Comparison of ENCODE assay signal across 11 mouse cellular contexts in genomic region chr12:108869575-108869974, GRCm38 (mm10). TPM values are rescaled to one million over a fixed set of nuclear protein-coding genes. Genes with fewer than 3 reads are reported as not detected.
DNase-seq lines count a peak whose midpoint lies in the region; ATAC-seq and TF ChIP-seq lines count a peak whose summit lies in the region.
"Had no signal": no experiment of that assay in that cellular context is flagged by ENCODE, and none has a peak within 500 bp of the region (broad histone marks: within the 10 kb centered on the region; RNA-seq: fewer than 3 reads in every experiment).

No protein-coding gene starts in this region.

- H3K9ac ChIP-seq in heart, adult 2 months (ENCODE audit: low read depth, low read length): no peak overlapping the region
- no peak overlapping the region for H3K9ac ChIP-seq in midbrain, embryonic 11.5 days (ENCODE audit: low read length)
- H3K9ac ChIP-seq in midbrain, embryonic 16.5 days (ENCODE audit: low read depth, low read length): no peak overlapping the region
- no peak overlapping the region for H3K9ac ChIP-seq in forebrain, embryonic 12.5 days

- H3K4me1 ChIP-seq in heart, adult 2 months (ENCODE audit: control insufficient read depth, insufficient read depth, low read length): peaks cover 4% of the 10 kb centered on the region
- no peaks in the 10 kb centered on the region for H3K4me1 ChIP-seq in midbrain, embryonic 11.5 days (ENCODE audit: control insufficient read depth, insufficient read depth, low read length)
- no peaks in the 10 kb centered on the region for H3K4me1 ChIP-seq in midbrain, embryonic 16.5 days (ENCODE audit: control insufficient read depth, insufficient read depth, low read length)
- H3K4me1 ChIP-seq in forebrain, embryonic 12.5 days: no peaks in the 10 kb centered on the region

- no peak overlapping the region for H3K27ac ChIP-seq in heart, adult 2 months
- H3K27ac ChIP-seq in midbrain, embryonic 11.5 days (ENCODE audit: low read depth, low read length): no peak overlapping the region
- no peak overlapping the region for H3K27ac ChIP-seq in midbrain, embryonic 16.5 days (ENCODE audit: low read length)
- no peak overlapping the region for H3K27ac ChIP-seq in forebrain, embryonic 12.5 days
- H3K27ac ChIP-seq: macrophage had no signal

- TF ChIP-seq EP300 in heart, adult 2 months (IDR thresholded peaks at IDR 0.05; ENCODE audit: insufficient read depth, low read depth, low read length): no peak

- DNase-seq in heart, adult 2 months: no peak
- no peak for DNase-seq in heart, adult 9 months (ENCODE audit: low spot score in 2 of 2)
- DNase-seq in midbrain, embryonic 11.5 days (ENCODE audit: low spot score, missing footprints): peak; percentile 76
- peak; percentile 24 for DNase-seq in brain, adult 2 months (ENCODE audit: low read depth, low spot score)
- DNase-seq in thymus, postnatal 0 days (ENCODE audit: low spot score): peak; percentile 25
- no peak for DNase-seq in urinary bladder, postnatal 10 days (ENCODE audit: low spot score)
- DNase-seq: cerebellum, adult 8-10 months had no signal

- H3K27me3 ChIP-seq in heart, adult 2 months (ENCODE audit: control insufficient read depth, insufficient read depth, low read length): no peaks in the 10 kb centered on the region
- H3K27me3 ChIP-seq in midbrain, embryonic 11.5 days (ENCODE audit: control insufficient read depth, insufficient read depth, low read length): no peaks in the 10 kb centered on the region
- H3K27me3 ChIP-seq in midbrain, embryonic 16.5 days (ENCODE audit: control insufficient read depth, insufficient read depth, low read depth, low read length): no peaks in the 10 kb centered on the region
- H3K27me3 ChIP-seq in forebrain, embryonic 12.5 days: no peaks in the 10 kb centered on the region

- no peak overlapping the region for H3K4me3 ChIP-seq in heart, adult 2 months
- H3K4me3 ChIP-seq in midbrain, embryonic 11.5 days (ENCODE audit: low read depth, low read length): no peak overlapping the region
- no peak overlapping the region for H3K4me3 ChIP-seq in midbrain, embryonic 16.5 days (ENCODE audit: low read depth, low read length)
- H3K4me3 ChIP-seq in forebrain, embryonic 12.5 days (replicated peaks): no peak overlapping the region

- no peaks in the 10 kb centered on the region for H3K79me2 ChIP-seq in heart, adult 2 months (replicated peaks; ENCODE audit: control insufficient read depth, insufficient read depth, low read length)

- H3K9me3 ChIP-seq in midbrain, embryonic 11.5 days (ENCODE audit: control insufficient read depth, low read length): no peaks in the 10 kb centered on the region
- H3K9me3 ChIP-seq in midbrain, embryonic 16.5 days (replicated peaks; ENCODE audit: control insufficient read depth, low read length, poor library complexity, severe bottlenecking): no peaks in the 10 kb centered on the region
- H3K9me3 ChIP-seq in forebrain, embryonic 12.5 days: no peaks in the 10 kb centered on the region

- intact Hi-C loops in heart, adult 2 months (cut with DNase I): no loop called here

- TF ChIP-seq CTCF in heart, adult 2 months (IDR thresholded peaks at IDR 0.05): peak; percentile 53

- no peak overlapping the region for H3K4me2 ChIP-seq in midbrain, embryonic 11.5 days
- H3K4me2 ChIP-seq in midbrain, embryonic 16.5 days (ENCODE audit: low read length): no peak overlapping the region
- no peak overlapping the region for H3K4me2 ChIP-seq in forebrain, embryonic 12.5 days

- ATAC-seq in midbrain, embryonic 11.5 days (ENCODE audit: low FRiP score): no peak
- ATAC-seq in midbrain, embryonic 16.5 days: no peak
- ATAC-seq in forebrain, embryonic 12.5 days (ENCODE audit: low FRiP score): no peak

- no peak for TF ChIP-seq POLR2A in heart, adult 2 months (IDR thresholded peaks at IDR 0.05; ENCODE audit: insufficient read depth, low read depth, low read length)

- 81% methylated on average over 2 of the region's 2 CpGs for WGBS in heart, adult 2 months
- WGBS in midbrain, embryonic 11.5 days: 85% methylated on average over 2 of the region's 2 CpGs
- 84% methylated on average over 2 of the region's 2 CpGs for WGBS in midbrain, embryonic 16.5 days
- WGBS in forebrain, embryonic 12.5 days: 87% methylated on average over 2 of the region's 2 CpGs

- no peaks in the 10 kb centered on the region for H3K36me3 ChIP-seq in heart, adult 2 months (ENCODE audit: control insufficient read depth, insufficient read depth, low read length)
- peaks cover 38% of the 10 kb centered on the region for H3K36me3 ChIP-seq in midbrain, embryonic 11.5 days (ENCODE audit: control insufficient read depth, insufficient read depth, low read length)
- peaks cover 63% of the 10 kb centered on the region for H3K36me3 ChIP-seq in midbrain, embryonic 16.5 days (ENCODE audit: control insufficient read depth, insufficient read depth, low read length)
- H3K36me3 ChIP-seq in forebrain, embryonic 12.5 days (replicated peaks): peaks cover 88% of the 10 kb centered on the region

RNA-seq across cellular contexts. Expression of gene Wdr25, which starts 23.9 kb away (rescaled TPM):
- 1 to 10 TPM; 3.5 to 4.9 TPM for total RNA-seq in heart, adult 2 months (2021)
- 9.5 and 14.4 TPM in 2 replicates for polyA plus RNA-seq in heart, adult 2 months (2012; rRNA removed)
- 4.7 and 5.0 TPM in 2 replicates for polyA plus RNA-seq in midbrain, embryonic 11.5 days (2014; fragmentation: Nextera tagmentation; extraction: Ambion mirVana)
- polyA plus RNA-seq in midbrain, embryonic 16.5 days (2015; fragmentation: Nextera tagmentation; extraction: Ambion mirVana): 4.9 and 6.3 TPM in 2 replicates
- polyA plus RNA-seq in thymus, postnatal 0 days (2015; fragmentation: Nextera tagmentation; extraction: Ambion mirVana): 8.1 and 9.1 TPM in 2 replicates
- 7.2 and 7.6 TPM in 2 replicates for polyA plus RNA-seq in forebrain, embryonic 12.5 days (2016; fragmentation: Nextera tagmentation; extraction: Ambion mirVana)

RNA-seq across cellular contexts. Expression of gene Wars, which starts 24.4 kb away (rescaled TPM):
- total RNA-seq in heart, adult 2 months (2021): 10 to 100 TPM; 29.8 to 42.4 TPM
- 43.6 and 60.2 TPM in 2 replicates for polyA plus RNA-seq in heart, adult 2 months (2012; rRNA removed)
- polyA plus RNA-seq in midbrain, embryonic 11.5 days (2014; fragmentation: Nextera tagmentation; extraction: Ambion mirVana): 128 TPM in 2 replicates
- 105 and 109 TPM in 2 replicates for polyA plus RNA-seq in midbrain, embryonic 16.5 days (2015; fragmentation: Nextera tagmentation; extraction: Ambion mirVana)
- 59.5 and 64.1 TPM in 2 replicates for polyA plus RNA-seq in thymus, postnatal 0 days (2015; fragmentation: Nextera tagmentation; extraction: Ambion mirVana)
- polyA plus RNA-seq in forebrain, embryonic 12.5 days (2016; fragmentation: Nextera tagmentation; extraction: Ambion mirVana): 126 and 130 TPM in 2 replicates

RNA-seq across cellular contexts. Expression of gene Slc25a47, which starts 33.7 kb away (rescaled TPM):
- total RNA-seq in heart, adult 2 months (2021): 1 to 10 TPM; 6.5 to 7.1 TPM
- 10.5 and 15.0 TPM in 2 replicates for polyA plus RNA-seq in heart, adult 2 months (2012; rRNA removed)
- polyA plus RNA-seq in midbrain, embryonic 11.5 days (2014; fragmentation: Nextera tagmentation; extraction: Ambion mirVana): 9.8 TPM in 2 replicates
- 6.4 and 8.2 TPM in 2 replicates for polyA plus RNA-seq in midbrain, embryonic 16.5 days (2015; fragmentation: Nextera tagmentation; extraction: Ambion mirVana)
- 7.3 and 8.4 TPM in 2 replicates for polyA plus RNA-seq in thymus, postnatal 0 days (2015; fragmentation: Nextera tagmentation; extraction: Ambion mirVana)
- 11.3 and 11.7 TPM in 2 replicates for polyA plus RNA-seq in forebrain, embryonic 12.5 days (2016; fragmentation: Nextera tagmentation; extraction: Ambion mirVana)

RNA-seq across cellular contexts. Expression of gene Slc25a29, which starts 33.9 kb away (rescaled TPM):
- 10 to 100 TPM in 1 of 2 experiments, 1 to 10 TPM in 1; 8.0 to 16.8 TPM for total RNA-seq in heart, adult 2 months (2021)
- 14.2 and 17.3 TPM in 2 replicates for polyA plus RNA-seq in heart, adult 2 months (2012; rRNA removed)
- 11.2 and 13.0 TPM in 2 replicates for polyA plus RNA-seq in midbrain, embryonic 11.5 days (2014; fragmentation: Nextera tagmentation; extraction: Ambion mirVana)
- 19.0 and 19.8 TPM in 2 replicates for polyA plus RNA-seq in midbrain, embryonic 16.5 days (2015; fragmentation: Nextera tagmentation; extraction: Ambion mirVana)
- 14.8 and 16.4 TPM in 2 replicates for polyA plus RNA-seq in thymus, postnatal 0 days (2015; fragmentation: Nextera tagmentation; extraction: Ambion mirVana)
- polyA plus RNA-seq in forebrain, embryonic 12.5 days (2016; fragmentation: Nextera tagmentation; extraction: Ambion mirVana): 15.8 and 17.0 TPM in 2 replicates
- total RNA-seq: hematopoietic stem cell, adult 5-6 weeks had no signal

Comparison
In these comparisons a context has a peak if more than half of its experiments do, and no peak if none do; other contexts are left out.
1. DNase-seq: peak in midbrain, embryonic 11.5 days (single experiment), brain, adult 2 months (single experiment) and thymus, postnatal 0 days (single experiment); none in heart, adult 2 months (0 of 2), heart, adult 9 months (0 of 2) and urinary bladder, postnatal 10 days (single experiment).